Mouse (Mus musculus) myocyte (in vitro differentiated cells): ENCODE measurements around the gene Fbxo42.

ENCODE experiments used
- CEBPB ChIP-seq: IDR thresholded peaks from 2 replicates; pipeline ENCODE4 v1.6.1; 2011; ENCODE audit warnings: mild to moderate bottlenecking, moderate library complexity; ENCODE audit not compliant: poor library complexity, insufficient read depth, severe bottlenecking
- E2F4 ChIP-seq: IDR thresholded peaks from one replicate; pipeline ENCODE4 v1.6.1; 2011; ENCODE audit warnings: mild to moderate bottlenecking, control low read depth, moderate library complexity; ENCODE audit not compliant: insufficient read depth
- MAX ChIP-seq: IDR thresholded peaks from one replicate; pipeline ENCODE4 v1.6.1; 2011; ENCODE audit warnings: low read depth, mild to moderate bottlenecking, control low read depth
- MYOG ChIP-seq, 3 experiments: IDR thresholded peaks; one replicate each; pipeline ENCODE4 v1.6.1; 2011; ENCODE audit warnings: control low read depth in 2 of 3, low read depth in 2 of 3, mild to moderate bottlenecking in 2 of 3; ENCODE audit not compliant: insufficient read length in 2 of 3, control insufficient read depth in 1 of 3, insufficient read depth in 1 of 3
- POLR2A ChIP-seq: IDR thresholded peaks from one replicate; pipeline ENCODE4 v1.6.1; 2011; ENCODE audit warnings: low read depth, mild to moderate bottlenecking, control low read depth, moderate library complexity; ENCODE audit not compliant: insufficient read length
- REST ChIP-seq: IDR thresholded peaks from one replicate; pipeline ENCODE4 v1.6.1; 2011; ENCODE audit warnings: mild to moderate bottlenecking, control low read depth, moderate library complexity; ENCODE audit not compliant: insufficient read depth, insufficient read length
- SRF ChIP-seq: IDR thresholded peaks from one replicate; pipeline ENCODE4 v1.6.1; 2011; ENCODE audit warnings: low read depth; ENCODE audit not compliant: control insufficient read depth, insufficient read length
- TCF12 ChIP-seq: IDR thresholded peaks from one replicate; pipeline ENCODE4 v1.6.1; 2011; ENCODE audit warnings: mild to moderate bottlenecking, control low read depth; ENCODE audit not compliant: poor library complexity, insufficient read depth, severe bottlenecking
- USF1 ChIP-seq: IDR thresholded peaks from one replicate; pipeline ENCODE4 v1.6.1; 2011; ENCODE audit warnings: low read depth, mild to moderate bottlenecking, control low read depth, moderate library complexity

- TF ChIP-seq MAX (no peak), E2F4 (no peak), POLR2A (no peak), REST (no peak), TCF12 (no peak), USF1 (no peak), CEBPB (no peak), SRF (no peak), MYOG (IDR thresholded peaks at IDR 0.05; ENCODE audit: control insufficient read depth in 1 of 3, insufficient read depth in 1 of 3, insufficient read length in 2 of 3, low read depth in 2 of 3) (no peak)
These were observed 16.1 kb upstream of the Fbxo42 start for GRCm38 (mm10) chr4:141131531-141132061.
